Mouse (Mus musculus): ENCODE measurements at regions not wholly inside any gene's neighbourhood (a gene's known extent, or its start where the extent isn't known, plus 50 kb on each side); places are given as distances from the start of the nearest gene placed in this dataset.

DNA sequence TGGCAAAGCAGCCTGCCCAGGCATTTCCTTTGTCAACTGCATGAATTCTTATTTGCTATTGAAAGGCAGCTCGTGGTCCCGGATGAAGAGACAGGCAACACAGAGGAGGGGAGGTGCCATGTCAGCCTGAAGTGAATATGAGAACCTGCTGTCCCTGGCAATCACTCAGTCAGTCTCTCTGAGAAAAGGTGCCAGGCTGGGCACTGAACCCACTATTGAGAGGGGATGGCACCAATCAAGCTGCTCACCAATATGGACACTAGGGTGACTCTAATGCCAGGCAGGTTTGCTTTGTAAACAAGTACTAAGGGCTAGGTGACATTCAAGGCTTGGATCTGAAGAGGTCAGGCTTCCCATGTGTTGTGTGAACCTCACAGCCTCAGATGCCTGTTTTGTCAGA, 222.0 kb upstream of the Wscd1 start:
- no peak for DNase-seq

DNA sequence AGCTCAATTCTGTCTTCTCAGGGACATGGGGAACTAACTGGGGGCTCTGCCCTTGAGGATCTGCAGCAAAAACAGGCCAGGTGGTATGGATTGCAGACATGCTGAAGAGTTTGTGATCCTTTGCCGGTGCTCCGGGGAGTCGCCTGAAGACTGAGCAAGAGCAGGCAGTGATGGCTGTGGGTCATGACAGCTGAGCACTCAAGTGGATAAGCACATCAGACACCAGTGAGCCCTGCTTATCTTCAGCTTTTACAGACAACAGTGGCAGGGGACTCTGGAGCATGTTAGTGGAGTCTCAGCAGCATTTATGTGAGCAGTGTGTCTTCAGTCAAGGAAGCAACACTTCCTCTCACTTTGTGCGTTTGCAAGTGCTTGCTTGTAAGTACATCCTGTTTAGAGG, 221.1 kb upstream of the Wscd1 start:
- no peak for DNase-seq

DNA sequence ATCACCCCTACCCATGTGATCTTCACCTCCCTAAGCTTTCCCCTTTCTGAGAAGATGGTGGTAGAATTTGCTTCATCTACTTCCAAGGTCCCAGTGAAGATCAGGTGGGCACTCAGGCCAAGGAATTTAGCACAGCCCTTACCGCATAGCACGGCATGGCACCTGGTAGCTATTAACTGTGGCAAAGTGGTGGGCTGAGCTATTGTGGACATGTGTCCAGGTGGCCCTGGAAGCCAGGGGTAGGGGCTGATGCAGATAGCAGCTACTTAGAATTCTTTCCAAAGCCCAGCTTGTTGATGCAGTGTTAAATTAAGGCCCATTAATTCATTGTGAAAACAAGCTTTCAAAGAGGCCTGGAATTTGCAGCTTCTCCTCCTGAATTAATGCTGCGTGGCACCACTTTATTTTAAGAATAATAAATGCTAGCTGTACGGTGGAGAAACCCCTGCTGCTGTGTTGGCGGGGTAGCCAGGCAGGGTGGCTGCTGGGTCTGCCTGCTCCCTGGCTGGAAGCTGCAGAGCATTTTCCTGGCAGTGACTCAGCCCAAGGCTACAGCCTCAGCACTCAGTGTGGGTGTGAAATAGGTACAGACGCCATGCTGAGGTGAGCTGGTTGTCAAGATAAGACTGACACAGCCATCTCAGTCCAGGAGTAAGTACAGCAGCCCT, 208.4 kb upstream of the Wscd1 start:
- no peak for DNase-seq

DNA sequence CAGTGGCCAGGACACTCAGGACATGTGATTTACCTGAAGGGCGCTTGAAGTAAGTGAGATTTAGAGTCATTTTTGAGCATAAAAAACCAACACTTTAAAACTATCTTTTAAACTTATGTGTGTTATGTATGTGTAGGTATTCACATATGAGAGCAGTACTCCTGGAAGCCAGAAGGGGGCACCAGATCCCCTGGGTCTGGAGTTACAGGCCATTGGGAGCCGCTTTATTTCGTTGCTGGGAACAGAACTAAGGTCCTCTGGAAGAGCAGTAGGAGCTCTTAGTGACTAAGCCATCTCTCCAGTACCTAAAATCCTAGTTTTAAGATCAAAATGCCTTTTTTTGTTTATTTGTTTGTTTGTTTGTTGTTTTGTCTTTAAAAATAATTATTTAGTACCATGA, 192.3 kb upstream of the Wscd1 start:
- no peak for DNase-seq

DNA sequence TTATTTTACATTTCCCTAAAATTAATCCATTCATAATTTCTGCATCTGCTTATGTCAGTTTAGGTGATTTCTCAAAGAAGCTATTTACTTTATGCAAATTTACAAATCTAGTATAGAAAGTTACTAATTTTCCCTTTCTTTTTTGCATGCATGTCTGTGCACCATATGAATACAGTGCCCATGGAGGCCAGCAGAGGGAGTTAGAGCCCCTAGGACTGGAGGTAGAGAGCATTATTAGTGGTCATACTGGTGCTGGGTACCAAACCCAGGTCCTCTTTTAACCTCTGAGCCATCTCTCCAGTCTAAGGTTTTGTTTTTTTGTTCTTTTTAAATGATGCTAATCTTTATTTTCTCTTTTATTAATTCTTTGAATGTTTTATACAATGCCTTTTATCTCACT, 184.9 kb upstream of the Wscd1 start:
- DNase-seq, result no peak

DNA sequence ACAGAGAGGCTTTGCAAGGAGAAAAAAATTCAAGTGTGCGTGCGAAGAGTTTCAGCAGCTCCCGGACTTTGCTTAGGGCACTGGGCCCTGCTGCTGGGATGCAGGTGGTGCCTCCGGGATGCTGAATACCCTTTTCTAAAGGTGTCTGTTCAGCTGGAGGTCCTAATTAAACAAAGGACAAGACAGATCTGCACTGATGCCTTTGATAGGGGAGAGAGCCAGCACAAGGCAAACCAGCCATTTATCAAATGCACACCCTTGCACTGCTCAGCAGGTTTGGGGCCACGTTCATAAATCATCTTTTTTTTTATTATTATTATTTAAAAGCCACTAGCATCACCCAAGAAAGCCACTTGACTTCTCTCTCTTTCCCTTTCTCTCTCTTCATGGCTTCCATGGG, 172.9 kb upstream of the Wscd1 start:
- DNase-seq, result no peak

DNA sequence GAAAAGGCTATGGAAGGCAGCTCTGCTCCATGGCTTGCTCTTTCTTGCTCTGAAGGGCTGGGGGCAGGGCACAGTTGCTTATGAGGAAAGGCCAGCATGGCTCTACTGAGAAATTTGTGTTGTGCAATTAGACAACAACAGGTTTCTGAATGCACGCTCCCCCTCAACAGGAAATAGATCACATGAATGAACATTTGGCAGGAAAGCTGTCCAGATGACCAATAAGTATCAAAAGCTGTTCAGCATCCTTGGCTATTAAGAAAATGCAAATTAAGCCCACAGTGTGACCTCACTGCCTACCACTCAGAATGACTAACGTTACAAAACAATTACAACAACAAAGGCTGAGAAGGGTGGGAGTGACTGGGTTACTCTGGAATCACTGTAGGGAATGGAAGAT, 167.9 kb upstream of the Wscd1 start:
- DNase-seq, result no peak

DNA sequence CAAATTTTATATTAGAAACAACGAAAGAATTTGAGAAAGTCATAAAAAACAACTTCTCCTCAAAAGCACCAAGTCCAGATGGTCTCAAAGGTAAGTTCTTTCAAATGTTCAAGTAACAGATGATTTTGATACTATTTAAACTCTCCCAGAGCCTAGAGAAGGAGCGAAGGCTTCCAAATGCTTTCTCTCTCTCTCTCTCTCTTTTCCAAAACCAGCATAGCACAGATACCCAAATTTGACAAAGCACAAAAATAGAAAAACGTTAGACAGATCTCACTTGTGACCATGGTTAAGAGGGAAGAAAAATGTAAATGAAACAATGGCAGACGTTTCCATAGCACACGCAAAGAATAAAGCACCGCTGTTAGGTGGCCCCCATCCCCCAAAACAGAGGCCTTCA, 158.7 kb upstream of the Wscd1 start:
- DNase-seq, result no peak

DNA sequence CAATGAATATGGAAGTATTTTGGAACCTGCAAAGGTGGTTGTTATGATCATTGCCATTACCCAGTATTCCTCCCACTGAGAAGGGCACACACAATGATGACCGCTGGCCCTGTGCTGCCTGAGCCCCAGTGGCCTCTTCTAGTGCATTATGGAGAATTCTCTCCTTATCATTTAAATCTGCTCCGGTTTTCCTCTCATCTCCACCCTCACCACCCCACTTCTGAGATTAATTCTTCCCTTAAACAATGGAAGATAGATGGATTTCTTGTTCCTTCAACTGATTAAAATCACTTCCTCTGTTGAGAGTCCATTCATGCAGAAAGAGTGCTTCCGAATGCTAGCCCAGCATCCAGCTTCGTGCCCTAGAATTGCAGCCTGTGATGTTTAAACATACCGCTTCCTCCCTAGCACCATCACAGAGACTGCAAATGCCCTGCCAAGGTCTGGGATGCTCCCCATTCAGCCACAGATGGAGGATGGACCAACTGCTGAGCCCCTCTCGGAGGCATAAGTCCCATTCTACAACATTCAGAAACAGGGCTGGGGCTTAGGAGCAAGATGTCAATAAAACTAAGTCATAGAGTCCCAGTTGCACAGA, 155.4 kb upstream of the Wscd1 start:
- DNase-seq, result peak; percentile 9

DNA sequence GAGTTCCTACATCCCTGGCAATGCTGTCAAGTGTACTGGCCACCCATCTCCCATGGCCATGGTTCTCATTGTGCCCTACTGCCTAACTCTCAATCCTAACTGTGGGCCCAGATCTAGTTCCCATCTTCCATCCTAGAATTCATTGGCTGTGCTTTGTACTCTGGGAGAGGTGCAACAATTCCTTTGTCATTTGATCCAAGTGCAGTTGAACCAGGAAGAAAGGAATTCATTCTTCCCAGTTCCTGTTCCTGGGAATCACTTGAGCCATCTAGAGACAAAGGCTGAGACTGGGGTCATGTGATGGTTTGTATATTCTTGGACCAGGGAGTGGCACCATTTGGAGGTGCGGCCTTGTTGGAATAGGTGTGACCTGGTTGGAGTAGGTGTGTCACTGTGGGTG, 152.0 kb upstream of the Wscd1 start:
- no peak for DNase-seq

DNA sequence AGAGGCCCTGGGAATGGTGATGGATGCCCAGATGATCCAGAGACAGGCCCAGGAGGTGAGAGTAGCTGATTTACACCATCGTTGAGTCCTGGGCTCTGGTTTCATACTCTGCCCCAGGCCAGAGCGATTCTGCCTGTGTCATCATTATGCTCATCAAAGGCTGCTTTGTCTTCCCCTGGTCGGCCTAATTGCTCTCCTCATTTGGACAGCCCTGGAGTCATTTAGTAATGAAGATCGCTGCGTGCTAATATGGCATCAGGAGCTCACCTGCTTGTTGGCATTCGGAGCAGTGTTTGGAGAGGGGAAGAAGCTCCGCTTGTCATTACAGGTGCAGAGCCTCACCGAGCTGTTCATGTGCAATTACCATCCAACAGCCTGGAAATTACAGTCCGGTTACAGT, 138.9 kb upstream of the Wscd1 start:
- no peak for DNase-seq

DNA sequence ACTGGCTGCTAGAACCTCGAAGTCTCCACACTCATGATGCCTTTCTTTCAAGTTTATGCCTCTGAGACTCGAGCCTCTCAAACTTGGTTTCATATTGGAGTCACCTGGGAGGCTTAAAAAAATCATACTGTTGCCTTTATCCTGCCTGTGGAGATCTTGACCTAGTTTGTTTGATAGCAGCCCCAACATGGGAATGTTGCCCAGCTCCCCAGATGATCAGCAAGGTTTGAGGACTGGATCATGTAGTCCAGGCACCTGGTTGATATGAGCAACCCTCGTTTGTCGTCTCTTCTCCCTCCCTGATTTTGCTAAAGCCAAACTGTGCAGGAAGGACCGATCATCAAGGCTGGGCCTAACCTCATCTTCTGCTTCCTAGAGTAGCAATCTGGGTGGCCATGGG, 134.2 kb upstream of the Wscd1 start:
- DNase-seq, result peak; percentile 15

DNA sequence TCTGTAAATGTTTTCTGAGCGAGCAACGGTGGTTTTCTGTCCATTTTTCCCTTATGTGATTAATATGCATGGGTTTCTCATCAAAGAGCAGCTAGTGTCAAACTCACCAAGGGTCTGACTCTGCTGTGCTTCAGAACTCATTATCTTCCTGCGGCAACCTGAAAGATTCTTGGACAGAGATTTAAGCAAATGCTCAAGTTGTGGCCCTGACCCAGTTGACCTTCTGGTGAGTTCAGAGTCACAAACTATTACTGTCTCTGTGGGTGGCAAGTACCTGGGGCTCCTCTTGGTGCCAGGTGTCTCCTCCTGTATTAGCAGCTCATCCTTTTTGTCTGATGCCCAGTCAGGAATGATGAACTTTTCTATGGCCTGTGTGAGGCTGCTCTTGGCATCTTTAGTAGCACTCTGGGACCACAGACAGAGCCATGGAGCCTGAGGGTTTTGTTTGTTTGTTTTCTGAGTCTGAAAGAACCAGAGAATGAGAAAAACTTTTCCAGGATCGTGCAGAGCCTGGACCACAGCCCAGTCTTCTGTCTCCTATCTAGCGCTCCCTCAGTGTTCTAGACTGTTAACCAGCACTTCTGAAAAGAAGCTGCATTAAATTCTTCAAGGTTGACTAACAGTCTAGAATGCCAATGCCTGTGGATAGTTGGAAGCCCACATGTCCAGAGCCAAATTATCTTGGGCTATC, 124.1 kb upstream of the Wscd1 start:
- no peak for DNase-seq

DNA sequence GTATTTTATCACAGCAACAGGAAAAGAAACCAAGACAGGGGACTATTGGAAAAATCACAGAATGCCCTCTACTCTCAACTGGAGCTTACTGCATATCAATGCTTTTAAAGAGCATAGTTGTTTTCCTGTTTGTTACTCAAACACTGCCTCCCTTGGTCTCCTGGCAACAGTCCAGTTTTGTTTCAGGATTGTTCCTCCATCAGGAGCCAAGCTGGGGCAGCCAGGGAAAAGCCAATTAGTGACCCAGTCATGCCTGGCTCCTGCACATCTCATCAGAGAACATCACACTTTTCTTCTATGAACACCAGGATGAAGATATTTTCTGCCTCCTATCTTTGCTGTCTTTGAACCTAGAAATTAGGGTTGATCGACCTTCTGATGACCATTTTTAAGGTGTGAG, 113.6 kb upstream of the Wscd1 start:
- no peak for DNase-seq

DNA sequence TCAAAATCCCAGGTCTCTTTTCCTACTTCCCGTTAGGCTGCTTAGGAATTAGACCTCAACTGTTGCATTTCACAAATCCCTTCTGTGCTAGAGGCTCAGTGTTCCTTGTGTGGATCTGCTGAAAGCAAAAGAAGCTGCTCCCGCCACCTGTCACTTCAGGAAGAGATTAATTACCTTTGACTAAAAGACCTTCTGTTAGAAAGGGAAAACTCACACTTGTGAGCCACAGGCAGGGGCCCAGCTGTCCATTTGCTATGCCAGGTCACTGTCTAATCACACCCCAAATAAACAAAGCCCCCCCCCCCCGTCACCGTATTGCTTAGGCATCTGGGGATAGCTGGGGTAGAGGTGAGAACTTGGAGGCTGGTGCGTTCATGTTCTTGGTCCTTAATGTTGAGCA, 112.9 kb upstream of the Wscd1 start:
- peak; percentile 16 for DNase-seq

DNA sequence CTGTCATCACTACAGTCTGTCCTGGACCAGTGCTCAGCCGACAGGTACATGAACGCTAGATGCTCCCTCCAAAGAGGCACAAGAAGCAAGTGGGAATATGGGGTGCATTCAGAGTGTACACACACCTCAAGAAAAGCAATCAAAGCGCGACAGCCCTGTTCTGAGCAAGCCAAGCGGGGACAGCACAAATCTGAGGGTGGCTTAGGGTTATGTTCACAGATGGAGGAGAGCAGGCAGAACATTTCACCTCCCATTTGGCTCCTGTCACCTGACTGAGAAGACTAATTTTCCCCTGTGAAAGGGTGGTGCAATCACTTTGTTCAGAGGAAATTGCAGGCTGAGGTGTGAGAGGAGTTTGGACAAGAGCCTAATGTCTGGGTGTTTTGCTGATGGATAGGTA, 106.8 kb upstream of the Wscd1 start:
- no peak for DNase-seq

DNA sequence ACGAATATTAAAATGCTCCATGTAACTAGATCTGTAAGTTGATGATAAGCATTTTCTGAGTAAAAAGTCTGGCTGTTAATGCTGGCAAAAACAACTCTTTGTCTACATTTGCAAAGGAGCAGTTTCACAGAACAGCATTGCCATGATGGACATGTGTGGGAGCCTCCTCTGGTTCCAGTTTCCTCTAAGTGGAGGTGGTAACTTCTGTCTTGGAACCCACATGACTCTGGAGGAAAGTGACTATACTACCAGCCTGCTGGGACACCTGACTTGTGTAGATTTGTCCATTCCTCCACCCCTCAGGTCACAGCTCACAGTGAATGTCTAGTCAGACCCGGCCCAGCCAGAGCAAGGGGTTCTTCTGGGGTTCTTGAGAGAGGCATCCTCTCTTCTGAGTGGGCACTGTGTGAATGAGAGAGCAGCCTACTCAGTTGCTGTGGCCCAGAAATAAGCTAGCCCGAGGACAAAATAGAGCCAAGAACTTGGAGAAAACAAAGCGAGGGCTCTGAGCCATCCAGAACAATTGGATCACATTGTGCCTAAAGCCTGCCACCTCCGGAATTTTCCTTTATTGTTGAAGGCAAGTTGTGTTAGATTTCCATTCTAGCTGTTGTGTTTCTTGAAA, 97.9 kb upstream of the Wscd1 start:
- DNase-seq, result no peak

DNA sequence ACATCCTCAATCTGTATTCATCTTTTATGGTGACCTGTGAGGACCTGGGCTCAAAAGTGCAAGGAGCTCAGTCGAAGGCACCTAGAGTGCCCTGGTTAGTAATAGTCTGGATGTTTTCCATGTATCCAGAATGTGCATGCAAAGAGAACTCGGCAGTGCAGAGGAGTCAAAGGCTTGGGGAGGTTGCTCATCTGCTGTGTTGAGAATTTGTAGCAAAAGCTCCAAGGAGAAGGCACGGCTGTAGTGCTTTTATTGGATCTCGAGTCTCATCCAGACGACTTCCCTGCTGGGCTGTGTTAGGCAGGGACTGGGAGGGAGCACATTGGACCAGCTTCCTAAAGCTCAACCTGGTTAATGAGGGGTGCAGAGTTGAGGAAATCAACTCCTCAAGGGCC, 97.3 kb upstream of the Wscd1 start:
- DNase-seq, result no peak

DNA sequence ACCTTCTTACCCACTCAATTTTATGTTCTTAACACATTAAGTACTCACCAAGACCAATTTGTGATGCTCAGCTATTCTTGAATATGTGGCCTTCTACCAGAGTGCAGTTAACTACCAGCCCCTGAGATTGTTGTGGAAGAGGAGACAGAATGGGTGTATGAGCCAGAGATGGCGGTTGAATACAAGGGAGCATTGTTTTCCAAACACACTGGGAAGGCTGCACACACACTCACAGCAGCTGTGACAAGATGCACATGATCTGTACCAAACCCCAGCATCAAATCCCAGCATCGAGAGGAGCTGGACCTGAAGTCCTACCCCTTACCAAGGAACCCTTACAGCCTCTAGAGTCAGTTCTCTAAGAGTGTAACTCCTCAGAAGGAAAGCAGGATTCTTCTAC, 91.4 kb upstream of the Wscd1 start:
- DNase-seq, result no peak

DNA sequence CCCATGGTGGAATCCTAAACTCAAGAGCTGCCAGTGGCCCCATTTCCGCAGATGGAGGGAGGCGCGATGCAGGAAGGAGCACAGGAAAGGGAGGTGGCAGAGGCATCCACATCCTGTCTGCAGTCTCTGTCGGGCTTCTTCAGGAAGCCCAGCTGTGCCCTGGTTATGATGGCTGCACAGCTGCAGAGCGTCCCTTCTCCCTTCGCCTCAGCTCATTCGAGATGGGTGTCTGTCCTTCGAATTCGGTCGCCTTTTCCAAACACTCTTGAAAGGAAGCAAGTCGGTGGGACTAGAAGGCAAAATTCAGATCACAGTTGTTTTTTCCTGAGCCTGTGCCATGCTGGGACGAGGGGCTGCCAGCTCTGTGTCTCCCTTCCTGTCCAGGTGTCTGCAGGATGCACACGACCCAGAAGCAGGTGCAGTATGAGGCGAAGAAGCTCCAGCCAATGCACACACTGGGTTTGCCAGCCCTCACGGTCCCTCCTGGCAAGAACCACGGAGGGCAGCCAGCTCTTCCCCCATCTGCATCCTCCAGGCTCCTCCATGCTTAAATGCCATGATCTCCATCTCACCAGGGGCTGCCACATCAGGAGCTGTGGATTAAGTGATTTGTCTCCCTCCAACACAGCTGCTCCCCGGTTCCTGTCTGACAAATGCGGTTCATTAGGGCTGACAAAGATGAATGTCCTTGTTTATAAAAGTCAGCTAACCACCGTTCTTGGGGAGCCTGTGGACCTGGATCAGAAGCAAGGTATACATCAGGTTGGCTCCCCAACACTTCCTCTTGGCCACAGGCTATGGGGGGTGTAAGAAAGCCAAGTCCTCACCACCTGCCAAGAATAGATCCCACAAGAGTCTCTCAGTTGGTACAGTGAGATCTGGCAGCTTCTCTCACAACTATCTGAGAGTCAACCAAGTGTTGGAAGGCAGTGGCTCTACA, 79.3 kb upstream of the Wscd1 start:
- DNase-seq, result no peak

DNA sequence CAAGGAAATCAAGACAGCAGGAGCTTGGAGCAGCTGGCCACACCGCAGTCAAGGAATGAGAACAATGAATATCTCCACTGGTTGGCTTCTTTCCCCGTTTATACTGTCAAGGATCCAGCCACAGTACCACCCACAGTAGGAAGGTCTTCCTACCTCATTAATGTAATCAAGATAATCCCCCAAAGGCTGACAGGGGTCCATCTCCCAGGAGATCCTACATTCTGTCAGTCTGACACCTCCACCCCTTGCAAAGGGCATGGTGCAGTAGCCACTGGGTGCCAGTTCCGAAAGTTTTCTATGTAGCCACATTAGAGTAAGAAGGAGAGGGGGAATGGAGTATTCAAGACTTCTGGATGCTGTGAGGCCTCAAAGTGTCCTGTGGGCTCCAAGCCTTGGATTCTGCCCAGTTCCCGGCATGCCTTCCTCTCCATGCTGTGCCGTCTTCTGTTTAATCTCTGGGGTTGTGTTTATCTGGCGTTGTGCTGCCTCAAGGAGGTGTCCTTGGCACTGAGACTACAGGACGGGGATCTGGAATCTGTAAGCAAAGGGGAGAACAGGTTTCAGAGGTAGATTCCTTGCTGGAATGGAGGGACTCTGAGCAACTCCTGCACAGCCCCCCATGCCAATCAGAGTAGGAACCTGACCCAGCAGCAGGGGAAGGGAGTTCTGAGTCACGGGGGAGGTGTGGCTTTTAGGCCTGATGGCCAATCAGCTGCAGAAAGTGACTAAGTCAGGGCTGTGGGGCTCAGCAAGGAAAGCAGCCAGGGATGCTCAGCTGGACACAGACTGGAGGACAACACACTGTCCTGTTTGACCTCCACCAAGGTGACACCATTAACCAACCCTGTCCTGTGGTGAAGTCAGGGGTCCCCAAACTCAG, 77.3 kb upstream of the Wscd1 start:
- DNase-seq, result peak; percentile 44

DNA sequence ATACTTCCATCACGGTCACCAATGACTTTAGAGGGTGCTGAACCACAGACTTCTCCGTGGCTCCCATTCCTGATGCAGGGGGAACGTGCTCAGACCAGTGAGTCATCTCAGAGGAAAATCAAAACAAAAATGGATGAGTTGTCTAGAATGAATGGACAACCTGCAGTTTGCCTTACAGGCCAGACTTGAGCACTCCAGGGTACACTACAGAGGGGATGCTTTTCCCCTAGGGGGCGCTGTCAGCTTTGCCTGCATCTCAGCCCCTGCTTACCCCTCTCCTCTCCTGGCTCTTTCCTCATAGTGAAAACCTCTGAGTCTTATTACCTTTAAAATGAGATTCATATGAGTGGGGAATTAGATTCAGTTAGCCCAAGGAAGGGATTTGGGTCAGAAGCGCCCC, 75.4 kb upstream of the Wscd1 start:
- peak; percentile 54 for DNase-seq
